Mouse (Mus musculus) liver, adult 2 months (tissue): ENCODE data around the gene Il31ra.

Source experiments
- CTCF ChIP-seq: fragments of 200-500 bp; IDR thresholded peaks from 2 replicates; pipeline ENCODE4 v1.5.1; 2011; ENCODE audit warnings: low read depth, low read length, control low read depth
- POLR2A ChIP-seq: fragments of 200-500 bp; IDR thresholded peaks from 2 replicates; pipeline ENCODE4 v1.6.1; 2011; ENCODE audit warnings: low read length, control low read depth; ENCODE audit not compliant: insufficient read depth; ENCODE audit errors: extremely low read depth

- TF ChIP-seq POLR2A, result no peak
- no peak for TF ChIP-seq CTCF
Measured at GRCm38 (mm10) chr13:112492285-112492678, 101.9 kb downstream of the Il31ra start.
